ENCODE assay signal across 9 mouse cellular contexts in the genomic region with DNA sequence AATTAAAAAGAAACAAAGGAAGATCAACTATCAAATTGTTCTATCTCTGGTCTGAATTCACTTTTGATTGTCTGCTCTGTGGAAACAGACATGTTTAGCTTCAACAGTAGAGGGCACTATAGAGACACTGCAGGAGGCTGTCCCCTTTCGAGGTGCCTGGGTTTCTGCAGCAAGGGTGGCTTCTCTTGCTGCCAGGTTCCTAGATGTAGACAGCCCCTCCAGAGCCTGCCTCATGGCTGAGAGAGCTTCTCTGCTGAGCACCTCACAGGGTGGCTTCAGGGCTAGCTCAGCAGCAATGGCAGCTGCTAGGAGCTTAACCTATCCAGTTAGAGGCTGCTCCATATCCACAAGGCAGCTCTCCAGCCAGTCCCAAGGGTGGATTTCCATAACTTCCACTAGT. TPM values are rescaled to one million over a fixed set of nuclear protein-coding genes. Genes with fewer than 3 reads are reported as not detected.
DNase-seq lines count a peak whose midpoint lies in the region; ATAC-seq and TF ChIP-seq lines count a peak whose summit lies in the region.
"Had no signal": no experiment of that assay in that cellular context is flagged by ENCODE, and none has a peak within 500 bp of the region (broad histone marks: within the 10 kb centered on the region; RNA-seq: fewer than 3 reads in every experiment).

No protein-coding gene starts in this region.

- no peak overlapping the region for H3K27ac ChIP-seq in hindbrain, postnatal 0 days
- H3K27ac ChIP-seq in liver, embryonic 11.5 days (ENCODE audit: low read depth, low read length): no peak overlapping the region
- H3K27ac ChIP-seq: neural tube, embryonic 13.5 days had no signal

- H3K4me3 ChIP-seq in hindbrain, postnatal 0 days (ENCODE audit: low read length): no peak overlapping the region
- H3K4me3 ChIP-seq in liver, embryonic 11.5 days (ENCODE audit: low read depth, low read length): no peak overlapping the region
- H3K4me3 ChIP-seq: neural tube, embryonic 13.5 days had no signal

- POLR2A ChIA-PET in Patski (lab: Charles Lee): no interaction called here

- CTCF ChIA-PET in Patski (lab: Charles Lee): interaction anchor here (0.7 to 2.3 kb wide), 16 partner anchors 8 to 189 kb away, joined by 3 to 14 read pairs (median 4); a partner anchor contains a TSS

- H3K9me3 ChIP-seq in hindbrain, postnatal 0 days (ENCODE audit: low read length): no peaks in the 10 kb centered on the region
- no peaks in the 10 kb centered on the region for H3K9me3 ChIP-seq in liver, embryonic 11.5 days (ENCODE audit: control insufficient read depth, low read length)
- H3K9me3 ChIP-seq: neural tube, embryonic 13.5 days had no signal

- H3K9ac ChIP-seq in hindbrain, postnatal 0 days (replicated peaks; ENCODE audit: low read length): no peak overlapping the region
- no peak overlapping the region for H3K9ac ChIP-seq in liver, embryonic 11.5 days (ENCODE audit: low read depth, low read length)
- H3K9ac ChIP-seq: neural tube, embryonic 13.5 days had no signal

- ATAC-seq in Patski: no peak
- no peak for ATAC-seq in hindbrain, postnatal 0 days
- no peak for ATAC-seq in liver, embryonic 11.5 days (replicated peaks; ENCODE audit: low FRiP score)
- no peak for ATAC-seq in erythroid progenitor cell, adult 5-6 weeks (replicated peaks; ENCODE audit: low FRiP score, poor library complexity, severe bottlenecking)

- no peaks in the 10 kb centered on the region for H3K36me3 ChIP-seq in hindbrain, postnatal 0 days (ENCODE audit: insufficient read depth, low read length)
- H3K36me3 ChIP-seq in liver, embryonic 11.5 days (ENCODE audit: control insufficient read depth, insufficient read depth, low read length): no peaks in the 10 kb centered on the region
- H3K36me3 ChIP-seq: neural tube, embryonic 13.5 days had no signal

- in situ Hi-C loops in Patski (cut with MboI; ENCODE audit: low pct_unique_long_range_greater_than_20kb): loop anchor here (5.0 kb wide), 3 partner anchors 103 to 257 kb away; a partner anchor contains a TSS

- 0% methylated on average over 1 of the region's 1 CpGs for WGBS in hindbrain, postnatal 0 days
- WGBS in liver, embryonic 11.5 days: 4% methylated on average over 1 of the region's 1 CpGs

- no peak overlapping the region for H3K4me2 ChIP-seq in hindbrain, postnatal 0 days (ENCODE audit: low read depth, low read length)
- no peak overlapping the region for H3K4me2 ChIP-seq in liver, embryonic 11.5 days
- H3K4me2 ChIP-seq: neural tube, embryonic 13.5 days had no signal

- DNase-seq in left cerebral cortex, adult 11 months (ENCODE audit: low spot score): peak; percentile 61
- no peak for DNase-seq in left cerebral cortex, adult 8-10 months (ENCODE audit: low spot score in 2 of 2)
- no peak for DNase-seq in Patski (ENCODE audit: low read depth, low spot score)
- DNase-seq in cerebellum, postnatal 25 days: peak; percentile 70 to 73
- DNase-seq in hindbrain, postnatal 0 days (ENCODE audit: low spot score): peak; percentile 74
- peak; percentile 42 for DNase-seq in liver, embryonic 11.5 days (ENCODE audit: low spot score)
- DNase-seq in retina, postnatal 7 days (ENCODE audit: low read depth, low spot score): peak; percentile 29

- TF ChIP-seq CTCF in Patski (IDR thresholded peaks at IDR 0.05): peak; percentile 83
- TF ChIP-seq CTCF in hindbrain, postnatal 0 days (IDR thresholded peaks at IDR 0.05; ENCODE audit: low read depth): peak; percentile 78

- no peaks in the 10 kb centered on the region for H3K27me3 ChIP-seq in Patski
- no peaks in the 10 kb centered on the region for H3K27me3 ChIP-seq in hindbrain, postnatal 0 days (ENCODE audit: insufficient read depth, low read length)
- no peaks in the 10 kb centered on the region for H3K27me3 ChIP-seq in liver, embryonic 11.5 days (replicated peaks; ENCODE audit: control insufficient read depth, insufficient read depth, low read length)
- H3K27me3 ChIP-seq: neural tube, embryonic 13.5 days had no signal

- no peaks in the 10 kb centered on the region for H3K4me1 ChIP-seq in hindbrain, postnatal 0 days (ENCODE audit: insufficient read depth, low read length)
- peaks cover 4% of the 10 kb centered on the region; the same call in 1 of the 2 replicates for H3K4me1 ChIP-seq in liver, embryonic 11.5 days (replicated peaks; ENCODE audit: control insufficient read depth, insufficient read depth, low read length)

RNA-seq across cellular contexts. Expression of a gene that starts 5.0 kb away (rescaled TPM):
- total RNA-seq in left cerebral cortex, adult 8-10 months (2022): 10 to 100 TPM; 34.5 to 39.8 (median 38.7) TPM
- 22.4 TPM for polyA plus RNA-seq in Patski (2021)
- total RNA-seq in hindbrain, postnatal 0 days (2014; rRNA removed): 47.4 and 53.8 TPM in 2 replicates
- polyA plus RNA-seq in hindbrain, postnatal 0 days (2015; fragmentation: Nextera tagmentation; extraction: Ambion mirVana): 30.6 TPM in 2 replicates
- polyA plus RNA-seq in liver, embryonic 11.5 days (2014; fragmentation: Nextera tagmentation; extraction: Ambion mirVana): 21.1 and 23.2 TPM in 2 replicates
- not detected in 2 replicates for total RNA-seq in erythroid progenitor cell, adult 5-6 weeks (2015; ENCODE audit: low replicate concordance)
- total RNA-seq in erythroid progenitor cell, adult 5-6 weeks (2017; ENCODE audit: low replicate concordance): 0.26 TPM in 1 of 2 replicates, not detected in the other

Comparison
In these comparisons a context has a peak if more than half of its experiments do, and no peak if none do; other contexts are left out.
1. DNase-seq: peak in left cerebral cortex, adult 11 months (single experiment), cerebellum, postnatal 25 days (2 of 2), hindbrain, postnatal 0 days (single experiment), liver, embryonic 11.5 days (single experiment) and retina, postnatal 7 days (single experiment); none in left cerebral cortex, adult 8-10 months (0 of 2) and Patski (single experiment).
2. RNA of a gene that starts 5.0 kb away (total RNA-seq): 47.4 to 53.8 TPM in hindbrain, postnatal 0 days and 34.5 to 39.8 TPM in left cerebral cortex, adult 8-10 months; 0.26 TPM in erythroid progenitor cell, adult 5-6 weeks; every median in the first group is over 10 times any median in the second.